Mouse (Mus musculus): ENCODE measurements at regions not wholly inside any gene's neighbourhood (a gene's known extent, or its start where the extent isn't known, plus 50 kb on each side); places are given as distances from the start of the nearest gene placed in this dataset.

DNA sequence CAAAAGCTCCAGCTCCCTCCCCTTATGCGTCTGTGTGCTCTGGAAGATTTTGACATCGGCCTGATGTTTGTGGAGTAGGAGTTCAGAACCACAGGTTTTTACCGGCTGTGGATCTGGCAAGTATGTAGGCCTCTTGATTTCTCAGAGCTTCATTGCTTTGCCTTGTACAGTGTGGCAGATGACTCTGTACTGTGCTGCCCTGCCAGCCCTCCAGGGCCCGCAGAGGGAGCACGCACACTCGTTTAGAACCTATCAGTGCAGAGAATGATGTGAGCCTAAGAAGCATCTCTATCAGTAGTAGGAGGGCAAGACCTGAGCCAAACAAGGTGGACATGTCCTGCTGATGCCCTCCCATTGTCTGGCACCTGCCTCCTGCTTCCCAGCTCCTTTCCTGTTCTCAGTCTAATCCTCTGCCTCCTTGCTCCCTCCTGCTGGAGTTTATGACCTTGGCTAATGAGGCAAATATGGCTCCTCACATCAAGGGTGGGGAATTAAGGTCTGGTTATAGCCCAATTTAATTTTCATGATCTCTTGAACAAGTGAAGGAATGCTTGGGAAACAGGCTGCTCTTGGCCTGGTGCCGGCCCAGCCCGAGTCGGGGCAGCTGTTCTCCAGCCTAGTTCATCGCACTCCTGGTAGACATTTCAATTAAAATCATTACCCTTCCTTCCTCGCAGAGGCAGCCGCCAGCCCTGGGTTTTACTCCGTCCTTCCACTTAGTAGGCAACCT lies 344.5 kb downstream of the Tmem38b start:
- ATAC-seq, result no peak

- no peak for ATAC-seq
Observed at GRCm38 (mm10) chr4:54184213-54184612, 358.4 kb downstream of the Tmem38b start.

DNA sequence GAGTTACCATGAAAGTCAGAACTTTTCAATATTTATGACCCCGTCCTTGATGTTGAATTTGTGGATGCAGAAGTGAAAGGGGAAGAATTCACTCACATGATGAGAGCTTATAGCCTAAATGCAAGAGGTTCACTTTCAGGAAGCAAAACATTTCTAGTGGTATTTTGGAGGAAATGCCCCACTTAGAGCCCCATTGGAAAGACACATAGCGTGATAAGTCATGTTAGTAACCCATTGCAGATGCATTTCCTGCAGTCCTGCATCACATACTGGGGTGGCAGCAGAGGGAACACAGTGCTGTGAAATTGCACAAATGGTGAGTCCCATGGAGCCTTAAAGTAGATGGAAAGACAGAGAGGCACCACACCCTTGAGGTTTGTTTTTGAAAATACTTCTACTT lies 369.9 kb downstream of the Tmem38b start:
- ATAC-seq, result no peak

- ATAC-seq, result no peak
Observed at GRCm38 (mm10) chr4:54202440-54202839, 376.6 kb downstream of the Tmem38b start.

GRCm38 (mm10) chr4:54224572-54224971 lies 398.7 kb downstream of the Tmem38b start:
- ATAC-seq, result no peak

All from inflammation-experienced regulatory T-cells, adult 6 months (primary cell).